In the genomic region with DNA sequence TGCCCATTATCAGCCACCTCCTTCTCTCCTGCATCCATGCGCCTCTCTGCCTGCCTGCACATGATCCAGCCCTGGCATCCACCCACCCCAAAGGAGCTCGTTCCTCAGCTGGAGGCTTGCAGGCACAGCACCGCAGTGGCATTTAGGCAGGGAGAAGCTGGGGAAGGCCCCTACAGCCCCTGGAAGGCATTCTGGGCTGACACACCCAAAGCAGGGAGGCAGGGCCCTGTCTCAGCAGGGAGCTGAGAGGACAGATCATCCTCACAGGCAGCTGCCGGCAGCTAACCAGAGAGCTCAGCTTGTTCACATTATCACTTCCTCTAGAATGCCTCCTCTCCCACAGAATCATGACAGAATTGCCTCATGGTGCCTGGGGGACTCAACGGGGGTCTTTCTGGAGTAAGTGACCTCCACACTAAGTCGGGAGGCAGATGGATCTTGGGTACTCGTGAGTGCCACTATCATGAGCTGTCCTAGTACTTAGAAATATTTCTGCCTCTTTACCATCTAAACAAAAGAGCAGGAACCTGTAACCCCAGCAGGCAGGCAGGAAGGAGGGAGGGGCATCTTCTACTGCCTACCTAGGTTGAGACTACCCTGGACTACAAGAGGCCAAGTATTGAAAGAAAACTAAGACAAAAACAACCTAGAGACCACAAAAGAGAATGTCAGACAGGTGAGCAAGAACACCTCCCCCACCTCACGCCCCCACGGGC, we compare ENCODE assay signal across 10 mouse cellular contexts.
DNase-seq lines count a peak whose midpoint lies in the region; ATAC-seq and TF ChIP-seq lines count a peak whose summit lies in the region.
"Had no signal": no experiment of that assay in that cellular context is flagged by ENCODE, and none has a peak within 500 bp of the region (broad histone marks: within the 10 kb centered on the region; RNA-seq: fewer than 3 reads in every experiment).

No protein-coding gene starts in this region.

- H3K36me3 ChIP-seq in hindbrain, embryonic 13.5 days: no peaks in the 10 kb centered on the region
- H3K36me3 ChIP-seq in hindbrain, postnatal 0 days (ENCODE audit: insufficient read depth, low read length): no peaks in the 10 kb centered on the region
- no peaks in the 10 kb centered on the region for H3K36me3 ChIP-seq in ES-Bruce4 (ENCODE audit: control insufficient read depth, insufficient read depth, low read length, poor library complexity, severe bottlenecking)
- H3K36me3 ChIP-seq in embryonic facial prominence, embryonic 14.5 days (ENCODE audit: control insufficient read depth, insufficient read depth, low read length): no peaks in the 10 kb centered on the region
- H3K36me3 ChIP-seq in forebrain, embryonic 16.5 days (ENCODE audit: control insufficient read depth, insufficient read depth): no peaks in the 10 kb centered on the region
- H3K36me3 ChIP-seq: midbrain, embryonic 15.5 days had no signal

- no peak overlapping the region for H3K4me2 ChIP-seq in hindbrain, embryonic 13.5 days
- no peak overlapping the region for H3K4me2 ChIP-seq in hindbrain, postnatal 0 days (ENCODE audit: low read depth, low read length)
- H3K4me2 ChIP-seq in embryonic facial prominence, embryonic 14.5 days (ENCODE audit: low read depth, low read length): no peak overlapping the region
- H3K4me2 ChIP-seq in forebrain, embryonic 16.5 days (ENCODE audit: low read length): no peak overlapping the region
- H3K4me2 ChIP-seq: midbrain, embryonic 15.5 days had no signal

- H3K9ac ChIP-seq in hindbrain, embryonic 13.5 days: peak overlapping the region; percentile 39; the same call in 1 of the 2 replicates
- no peak overlapping the region for H3K9ac ChIP-seq in hindbrain, postnatal 0 days (replicated peaks; ENCODE audit: low read length)
- H3K9ac ChIP-seq in ES-Bruce4 (ENCODE audit: low read depth, poor library complexity, severe bottlenecking): peak overlapping the region; percentile 46
- no peak overlapping the region; the same call in 1 of the 2 replicates for H3K9ac ChIP-seq in embryonic facial prominence, embryonic 14.5 days (ENCODE audit: low read depth, low read length)
- no peak overlapping the region for H3K9ac ChIP-seq in forebrain, embryonic 16.5 days (replicated peaks; ENCODE audit: low read depth, low read length)
- H3K9ac ChIP-seq: midbrain, embryonic 15.5 days had no signal

- no peak overlapping the region for H3K4me3 ChIP-seq in hindbrain, embryonic 13.5 days
- H3K4me3 ChIP-seq in hindbrain, postnatal 0 days (ENCODE audit: low read length): no peak overlapping the region
- H3K4me3 ChIP-seq in ES-Bruce4 (ENCODE audit: low read depth, low read length): no peak overlapping the region
- no peak overlapping the region for H3K4me3 ChIP-seq in embryonic facial prominence, embryonic 14.5 days (ENCODE audit: low read depth, low read length)
- no peak overlapping the region for H3K4me3 ChIP-seq in forebrain, embryonic 16.5 days (replicated peaks; ENCODE audit: low read length)
- H3K4me3 ChIP-seq: midbrain, embryonic 15.5 days had no signal

- peak; percentile 75 for TF ChIP-seq EP300 in ES-Bruce4 (IDR thresholded peaks at IDR 0.05; ENCODE audit: insufficient read depth, low read depth, low read length)

- TF ChIP-seq CTCF in hindbrain, postnatal 0 days (IDR thresholded peaks at IDR 0.05; ENCODE audit: low read depth): no peak
- no peak for TF ChIP-seq CTCF in ES-Bruce4 (IDR thresholded peaks at IDR 0.05; ENCODE audit: low read depth, low read length)

- TF ChIP-seq POLR2A in ES-Bruce4 (IDR thresholded peaks at IDR 0.05; ENCODE audit: insufficient read depth, low read length): no peak

- no peak for ATAC-seq in hindbrain, embryonic 13.5 days (ENCODE audit: low FRiP score)
- ATAC-seq in hindbrain, postnatal 0 days: no peak
- ATAC-seq in embryonic facial prominence, embryonic 14.5 days (ENCODE audit: low read depth): no peak; the same call in 1 of the 2 replicates
- ATAC-seq in forebrain, embryonic 16.5 days: no peak
- ATAC-seq: Patski had no signal

- WGBS in hindbrain, embryonic 13.5 days: 31% methylated on average over 9 of the region's 9 CpGs
- 32% methylated on average over 9 of the region's 9 CpGs for WGBS in hindbrain, postnatal 0 days
- 24% methylated on average over 8 of the region's 9 CpGs for WGBS in embryonic facial prominence, embryonic 14.5 days
- WGBS in forebrain, embryonic 16.5 days: 33% methylated on average over 9 of the region's 9 CpGs

- no peak for DNase-seq in hindbrain, postnatal 0 days (ENCODE audit: low spot score)
- DNase-seq in 3134 (ENCODE audit: extremely low read depth, insufficient read length, low spot score): peak; percentile 24
- peak; percentile 56 for DNase-seq in embryonic facial prominence, embryonic 14.5 days (ENCODE audit: low spot score)
- no peak for DNase-seq in gastrocnemius, postnatal 10 days
- no peak for DNase-seq in adrenal gland, adult 2 months

- no peak overlapping the region for H3K27ac ChIP-seq in hindbrain, embryonic 13.5 days
- no peak overlapping the region for H3K27ac ChIP-seq in hindbrain, postnatal 0 days
- H3K27ac ChIP-seq in ES-Bruce4 (ENCODE audit: insufficient read depth, low read length): peak overlapping the region; percentile 80
- no peak overlapping the region for H3K27ac ChIP-seq in embryonic facial prominence, embryonic 14.5 days (replicated peaks; ENCODE audit: low read depth, low read length)
- H3K27ac ChIP-seq in forebrain, embryonic 16.5 days (ENCODE audit: low read length): no peak overlapping the region
- H3K27ac ChIP-seq: midbrain, embryonic 15.5 days had no signal

- peaks cover 5% of the 10 kb centered on the region; the same call in 1 of the 2 replicates for H3K27me3 ChIP-seq in hindbrain, embryonic 13.5 days
- H3K27me3 ChIP-seq in hindbrain, postnatal 0 days (ENCODE audit: insufficient read depth, low read length): no peaks in the 10 kb centered on the region
- H3K27me3 ChIP-seq in ES-Bruce4 (ENCODE audit: control insufficient read depth, insufficient read depth, low read length, poor library complexity, severe bottlenecking): no peaks in the 10 kb centered on the region
- no peaks in the 10 kb centered on the region for H3K27me3 ChIP-seq in embryonic facial prominence, embryonic 14.5 days (replicated peaks; ENCODE audit: control insufficient read depth, insufficient read depth, low read length)
- no peaks in the 10 kb centered on the region for H3K27me3 ChIP-seq in forebrain, embryonic 16.5 days (replicated peaks; ENCODE audit: control insufficient read depth, insufficient read depth, low read length)
- H3K27me3 ChIP-seq: midbrain, embryonic 15.5 days; Patski had no signal

- H3K4me1 ChIP-seq in hindbrain, embryonic 13.5 days (replicated peaks): peaks cover 8% of the 10 kb centered on the region; the same call in 1 of the 2 replicates
- H3K4me1 ChIP-seq in hindbrain, postnatal 0 days (ENCODE audit: insufficient read depth, low read length): no peaks in the 10 kb centered on the region
- H3K4me1 ChIP-seq in ES-Bruce4 (ENCODE audit: control insufficient read depth, insufficient read depth, low read length): peaks cover 21% of the 10 kb centered on the region
- no peaks in the 10 kb centered on the region for H3K4me1 ChIP-seq in embryonic facial prominence, embryonic 14.5 days (ENCODE audit: control insufficient read depth, insufficient read depth, low read length)
- no peaks in the 10 kb centered on the region for H3K4me1 ChIP-seq in forebrain, embryonic 16.5 days (replicated peaks; ENCODE audit: control insufficient read depth, insufficient read depth, low read length)

- no peaks in the 10 kb centered on the region for H3K9me3 ChIP-seq in hindbrain, embryonic 13.5 days
- H3K9me3 ChIP-seq in hindbrain, postnatal 0 days (ENCODE audit: low read length): no peaks in the 10 kb centered on the region
- no peaks in the 10 kb centered on the region for H3K9me3 ChIP-seq in ES-Bruce4 (replicated peaks; ENCODE audit: control insufficient read depth, insufficient read depth, low read length, poor library complexity, severe bottlenecking)
- no peaks in the 10 kb centered on the region for H3K9me3 ChIP-seq in embryonic facial prominence, embryonic 14.5 days (ENCODE audit: control insufficient read depth, low read length)
- H3K9me3 ChIP-seq in forebrain, embryonic 16.5 days (ENCODE audit: control insufficient read depth, low read length): no peaks in the 10 kb centered on the region
- H3K9me3 ChIP-seq: midbrain, embryonic 15.5 days had no signal

Comparison
In these comparisons a context has a peak if more than half of its experiments do, and no peak if none do; other contexts are left out.
1. H3K9ac ChIP-seq: peak in hindbrain, embryonic 13.5 days (single experiment) and ES-Bruce4 (single experiment); none in hindbrain, postnatal 0 days (single experiment), embryonic facial prominence, embryonic 14.5 days (single experiment) and forebrain, embryonic 16.5 days (single experiment).
2. DNase-seq: peak in 3134 (single experiment) and embryonic facial prominence, embryonic 14.5 days (single experiment); none in hindbrain, postnatal 0 days (single experiment), gastrocnemius, postnatal 10 days (single experiment) and adrenal gland, adult 2 months (single experiment).